Mouse (Mus musculus): ENCODE measurements around the gene Cldn3. TPM values are rescaled to one million over a fixed set of nuclear protein-coding genes. Genes with fewer than 3 reads are reported as not detected.

Cldn3 gene
- polyA plus RNA-seq (2014; fragmentation: Illumina TruSeq; extraction: RNeasy Lipid Tissue Mini Kit (QIAGEN cat#74804); ENCODE audit: low read depth, low replicate concordance), result not detected

GRCm38 (mm10) chr5:134985633-134986297 is at the start of gene Cldn3:
Gene Cldn3 (plus strand): TSS chr5:134986214.

GRCm38 (mm10) chr5:134946857-134947255 is 39.2 kb upstream of the Cldn3 start, which contains the start of gene Cldn4:
Gene Cldn4 (minus strand): TSS chr5:134946934.

GRCm38 (mm10) chr5:135008671-135009589 is 22.9 kb downstream of the Cldn3 start, which contains the start of gene Abhd11:
Gene Abhd11 (plus strand): TSS chr5:135009152.

GRCm38 (mm10) chr5:135023344-135024173 is 37.5 kb downstream of the Cldn3 start, which contains the start of gene Stx1a:
Gene Stx1a (plus strand): TSS chr5:135023482.

Other genes starting within 250 kb of the Cldn3 start
- 0.38 TPM for gene Eln, start 238.9 kb upstream of the Cldn3 start, polyA plus RNA-seq (2014; fragmentation: Illumina TruSeq; extraction: RNeasy Lipid Tissue Mini Kit (QIAGEN cat#74804); ENCODE audit: low read depth, low replicate concordance)
- 0.52 TPM for gene Tmem270, start 79.5 kb upstream of the Cldn3 start, polyA plus RNA-seq (2014; fragmentation: Illumina TruSeq; extraction: RNeasy Lipid Tissue Mini Kit (QIAGEN cat#74804); ENCODE audit: low read depth, low replicate concordance)
- 3.1 TPM for gene Cldn13, start 70.7 kb upstream of the Cldn3 start, polyA plus RNA-seq (2014; fragmentation: Illumina TruSeq; extraction: RNeasy Lipid Tissue Mini Kit (QIAGEN cat#74804); ENCODE audit: low read depth, low replicate concordance)
- gene Mettl27, start 53.8 kb upstream of the Cldn3 start, polyA plus RNA-seq (2014; fragmentation: Illumina TruSeq; extraction: RNeasy Lipid Tissue Mini Kit (QIAGEN cat#74804); ENCODE audit: low read depth, low replicate concordance), result 4.6 TPM
- not detected for gene Cldn4, start 39.3 kb upstream of the Cldn3 start, polyA plus RNA-seq (2014; fragmentation: Illumina TruSeq; extraction: RNeasy Lipid Tissue Mini Kit (QIAGEN cat#74804); ENCODE audit: low read depth, low replicate concordance)
- gene Abhd11, start 22.9 kb downstream of the Cldn3 start, polyA plus RNA-seq (2014; fragmentation: Illumina TruSeq; extraction: RNeasy Lipid Tissue Mini Kit (QIAGEN cat#74804); ENCODE audit: low read depth, low replicate concordance), result 7.4 TPM
- not detected for gene Stx1a, start 37.3 kb downstream of the Cldn3 start, polyA plus RNA-seq (2014; fragmentation: Illumina TruSeq; extraction: RNeasy Lipid Tissue Mini Kit (QIAGEN cat#74804); ENCODE audit: low read depth, low replicate concordance)
- 10.2 TPM for gene Dnajc30, start 78.0 kb downstream of the Cldn3 start, polyA plus RNA-seq (2014; fragmentation: Illumina TruSeq; extraction: RNeasy Lipid Tissue Mini Kit (QIAGEN cat#74804); ENCODE audit: low read depth, low replicate concordance)
- 9.1 TPM for gene Bud23, start 78.7 kb downstream of the Cldn3 start, polyA plus RNA-seq (2014; fragmentation: Illumina TruSeq; extraction: RNeasy Lipid Tissue Mini Kit (QIAGEN cat#74804); ENCODE audit: low read depth, low replicate concordance)
- gene Vps37d, start 92.1 kb downstream of the Cldn3 start, polyA plus RNA-seq (2014; fragmentation: Illumina TruSeq; extraction: RNeasy Lipid Tissue Mini Kit (QIAGEN cat#74804); ENCODE audit: low read depth, low replicate concordance), result not detected
- gene Mlxipl, start 103.7 kb downstream of the Cldn3 start, polyA plus RNA-seq (2014; fragmentation: Illumina TruSeq; extraction: RNeasy Lipid Tissue Mini Kit (QIAGEN cat#74804); ENCODE audit: low read depth, low replicate concordance), result 1.1 TPM
- gene Tbl2, start 163.4 kb downstream of the Cldn3 start, polyA plus RNA-seq (2014; fragmentation: Illumina TruSeq; extraction: RNeasy Lipid Tissue Mini Kit (QIAGEN cat#74804); ENCODE audit: low read depth, low replicate concordance), result 12.1 TPM
- gene Bcl7b, start 182.1 kb downstream of the Cldn3 start, polyA plus RNA-seq (2014; fragmentation: Illumina TruSeq; extraction: RNeasy Lipid Tissue Mini Kit (QIAGEN cat#74804); ENCODE audit: low read depth, low replicate concordance), result 13.1 TPM
- 17.9 TPM for gene Baz1b, start 201.1 kb downstream of the Cldn3 start, polyA plus RNA-seq (2014; fragmentation: Illumina TruSeq; extraction: RNeasy Lipid Tissue Mini Kit (QIAGEN cat#74804); ENCODE audit: low read depth, low replicate concordance)